Mouse (Mus musculus) midbrain, embryonic 14.5 days (tissue): ENCODE results near the gene Pitpnm3. TPM values are rescaled to one million over a fixed set of nuclear protein-coding genes. Genes with fewer than 3 reads are reported as not detected.

Experiments
- ATAC-seq: fragments of 200-750 bp; cut with Nextera tagmentation; 2 replicates; pipeline ENCODE4 v1.8.0; 2017; ENCODE audit warnings: moderate number of reproducible peaks, moderate library complexity; ENCODE audit not compliant: low FRiP score, low TSS enrichment
- DNase-seq: peaks from one replicate; pipeline ENCODE4 v3.0.0-alpha.2; 2015
- H3K27ac ChIP-seq: fragments of 300-500 bp; sonication (generic); replicated peaks from 2 replicates; pipeline ENCODE4 v1.5.1; 2014; ENCODE audit warnings: mild to moderate bottlenecking, low read depth, low read length, moderate library complexity
- H3K27me3 ChIP-seq: fragments of 300-500 bp; sonication (generic); 2 replicates; pipeline ENCODE4 v1.6.1; 2014; ENCODE audit warnings: low read length, control low read depth, mixed read lengths; ENCODE audit not compliant: control insufficient read depth, insufficient read depth
- H3K36me3 ChIP-seq: fragments of 300-500 bp; sonication (generic); 2 replicates; pipeline ENCODE4 v1.6.1; 2014; ENCODE audit warnings: low read length, control low read depth; ENCODE audit not compliant: control insufficient read depth, insufficient read depth
- H3K4me1 ChIP-seq: fragments of 300-500 bp; sonication (generic); 2 replicates; pipeline ENCODE4 v1.6.1; 2014; ENCODE audit warnings: mild to moderate bottlenecking, antibody characterized with exemption, low read length, control low read depth; ENCODE audit not compliant: control insufficient read depth, insufficient read depth
- H3K4me2 ChIP-seq: fragments of 300-500 bp; sonication (generic); 2 replicates; pipeline ENCODE4 v1.6.1; 2014; ENCODE audit warnings: mild to moderate bottlenecking, low read length, moderate library complexity
- H3K4me3 ChIP-seq: fragments of 300-500 bp; sonication (generic); replicated peaks from 2 replicates; pipeline ENCODE4 v1.5.1; 2014; ENCODE audit warnings: low read depth, low read length
- H3K9ac ChIP-seq: fragments of 300-500 bp; sonication (generic); replicated peaks from 2 replicates; pipeline ENCODE4 v1.6.1; 2014; ENCODE audit warnings: mild to moderate bottlenecking, low read length, moderate library complexity
- H3K9me3 ChIP-seq: fragments of 300-500 bp; sonication (generic); 2 replicates; pipeline ENCODE4 v1.6.1; 2016; ENCODE audit warnings: low read length, control low read depth, mixed read lengths; ENCODE audit not compliant: control insufficient read depth
- WGBS: fragments of 180-500 bp; shearing (Covaris S2); extraction: QIAGEN DNeasy Blood & Tissue Kit; methylation state at CpG from one replicate; pipeline ENCODE4 v1.1.7; 2014; 5-methylcytosine and 5-hydroxymethylcytosine counted together
- polyA plus RNA-seq: library from polyadenylated mRNA; unstranded; fragments of >200 nt; fragmentation: Nextera tagmentation; extraction: Ambion mirVana; gene quantifications from 2 replicates; pipeline ENCODE4 v1.2.1, GENCODE M21; 2014

The Pitpnm3 gene
- polyA plus RNA-seq, 1 experiment from 2014 or later = 4.0 TPM

DNA sequence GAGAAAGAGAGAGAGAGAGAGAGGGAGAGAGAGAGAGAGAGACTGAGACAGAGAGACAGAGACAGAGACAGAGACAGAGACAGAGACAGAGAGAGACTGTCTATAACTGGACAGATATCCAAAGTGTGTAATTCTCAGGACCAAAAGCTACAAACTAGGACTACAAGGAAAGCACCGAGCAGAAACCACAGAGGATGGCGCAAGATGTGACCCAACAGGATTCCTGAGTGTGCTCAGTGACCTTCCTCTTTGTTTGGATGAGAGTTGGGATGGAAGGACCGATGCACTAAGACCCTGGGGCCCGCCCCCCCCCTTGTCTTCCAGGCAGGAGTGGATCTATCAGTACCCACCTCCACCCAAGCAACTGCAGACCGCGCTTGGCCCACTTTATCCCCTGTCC lies 130.0 kb downstream of the Pitpnm3 start:
- no peaks in the 10 kb centered on the region for H3K36me3 ChIP-seq
- no peaks in the 10 kb centered on the region for H3K27me3 ChIP-seq
- H3K27ac ChIP-seq = no peak overlapping the region
- peaks cover 6% of the 10 kb centered on the region; the same call in 1 of the 2 replicates for H3K4me1 ChIP-seq
- H3K4me2 ChIP-seq = no peak overlapping the region
- no peak overlapping the region for H3K9ac ChIP-seq
- no peaks in the 10 kb centered on the region for H3K9me3 ChIP-seq
- DNase-seq (no peak), ATAC-seq (no peak)
- no peak overlapping the region for H3K4me3 ChIP-seq
- WGBS = 91% methylated on average over 6 of the region's 6 CpGs

DNA sequence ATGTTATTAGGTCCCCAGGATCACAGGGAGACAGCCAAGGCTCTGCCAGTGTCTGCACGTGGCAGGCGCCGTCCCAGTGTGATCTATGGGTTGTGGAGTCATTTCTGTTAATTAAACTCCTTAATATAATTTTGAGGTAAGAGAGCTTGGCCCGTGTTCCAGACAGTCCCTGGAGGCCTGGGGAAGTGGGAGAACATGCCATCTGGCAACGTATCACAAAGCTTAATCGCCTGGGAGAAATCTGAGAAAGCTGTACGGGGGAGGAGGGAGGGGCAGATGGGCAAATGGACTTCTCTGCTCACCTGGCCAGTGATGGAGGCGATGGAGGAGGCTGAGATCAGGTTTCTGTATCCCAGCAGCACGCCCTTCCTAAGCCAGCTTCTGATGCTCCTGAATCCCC lies 132.4 kb downstream of the Pitpnm3 start:
- ATAC-seq (no peak), DNase-seq (no peak)
- Histone ChIP-seq H3K9ac (no peak overlapping the region), H3K4me3 (no peak overlapping the region), H3K4me2 (no peak overlapping the region), H3K9me3 (no peaks in the 10 kb centered on the region), H3K36me3 (no peaks in the 10 kb centered on the region), H3K27me3 (no peaks in the 10 kb centered on the region), H3K4me1 (no peaks in the 10 kb centered on the region), H3K27ac (no peak overlapping the region)
- 52% methylated on average over 9 of the region's 9 CpGs for WGBS

DNA sequence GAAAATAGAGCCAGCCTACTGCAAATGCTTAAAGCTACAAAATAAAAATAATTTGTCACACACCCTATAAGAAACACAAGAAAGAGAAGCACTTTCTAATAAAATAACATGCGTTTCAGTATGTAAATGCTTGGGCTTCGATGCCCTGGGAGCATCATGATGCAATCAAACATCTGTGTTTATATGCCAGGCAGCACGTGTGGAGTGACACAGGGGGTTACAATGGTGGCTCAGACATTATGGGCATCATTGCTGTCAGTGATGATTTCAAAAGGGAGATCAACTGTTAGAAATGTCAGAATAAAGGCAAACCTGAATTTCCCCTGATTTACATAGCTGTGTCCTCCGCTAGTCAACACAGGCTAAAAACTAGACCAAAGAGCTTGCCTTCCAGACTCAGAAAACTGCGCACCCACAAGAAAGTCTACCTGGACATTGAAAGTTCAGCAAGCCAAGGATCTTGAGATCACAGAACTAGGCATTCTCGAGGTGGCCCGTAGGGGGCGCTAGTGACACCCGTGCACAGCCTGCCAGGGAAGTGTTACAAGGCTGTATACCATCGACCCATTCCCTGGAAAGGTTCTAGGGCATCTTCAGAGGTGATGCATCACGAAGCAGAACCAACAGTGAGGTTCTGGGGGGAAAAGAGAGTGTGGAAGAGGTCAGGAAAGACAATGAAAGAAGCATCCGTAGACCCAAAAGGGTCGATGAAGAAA lies 133.3 kb downstream of the Pitpnm3 start:
- WGBS = 49% methylated on average over 13 of the region's 13 CpGs
- Histone ChIP-seq H3K4me3 (no peak overlapping the region), H3K9ac (no peak overlapping the region), H3K4me2 (no peak overlapping the region), H3K27ac (no peak overlapping the region), H3K36me3 (no peaks in the 10 kb centered on the region), H3K4me1 (no peaks in the 10 kb centered on the region), H3K27me3 (no peaks in the 10 kb centered on the region), H3K9me3 (no peaks in the 10 kb centered on the region)
- DNase-seq = no peak
- no peak for ATAC-seq

DNA sequence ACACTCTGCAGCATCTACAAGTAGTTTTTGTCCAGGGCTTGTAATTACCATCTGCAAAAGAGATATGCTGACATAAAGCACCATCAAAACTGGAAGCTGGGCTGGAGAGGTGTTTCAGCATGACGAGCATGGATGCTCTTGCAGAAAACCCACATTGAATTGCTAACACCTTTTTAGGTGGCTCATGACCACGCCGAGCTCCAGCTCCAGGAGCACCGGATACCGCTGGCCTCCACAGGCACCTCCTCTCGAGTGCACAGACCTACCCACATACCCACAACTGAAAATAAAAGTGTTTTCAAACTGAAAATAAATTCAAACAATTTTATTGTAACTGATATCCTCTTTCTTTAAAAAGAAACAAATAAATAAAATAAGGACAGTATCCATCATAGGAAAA lies 135.4 kb downstream of the Pitpnm3 start:
- Histone ChIP-seq H3K4me1 (peaks cover 17% of the 10 kb centered on the region), H3K27me3 (no peaks in the 10 kb centered on the region), H3K4me3 (no peak overlapping the region), H3K27ac (no peak overlapping the region), H3K4me2 (no peak overlapping the region), H3K36me3 (no peaks in the 10 kb centered on the region), H3K9me3 (no peaks in the 10 kb centered on the region), H3K9ac (no peak overlapping the region)
- no peak for DNase-seq
- ATAC-seq = no peak
- 90% methylated on average over 6 of the region's 6 CpGs for WGBS

Other genes starting within 250 kb of the Pitpnm3 start
- 0.23 and 0.29 TPM in 2 replicates for gene Aipl1, start 98.3 kb downstream of the Pitpnm3 start, polyA plus RNA-seq
- 26.5 and 39.3 TPM in 2 replicates for gene Pimreg, start 93.7 kb downstream of the Pitpnm3 start, polyA plus RNA-seq
- 0.12 and 0.19 TPM in 2 replicates for gene Gm43951, start 71.1 kb upstream of the Pitpnm3 start, polyA plus RNA-seq
- gene 4933427D14Rik, start 71.7 kb upstream of the Pitpnm3 start, polyA plus RNA-seq = 16.9 and 22.2 TPM in 2 replicates
- 137 and 150 TPM in 2 replicates for gene Txndc17, start 71.8 kb upstream of the Pitpnm3 start, polyA plus RNA-seq
- gene Med31, start 79.8 kb upstream of the Pitpnm3 start, polyA plus RNA-seq = 61.1 and 68.5 TPM in 2 replicates
- gene Slc13a5, start 131.4 kb upstream of the Pitpnm3 start, polyA plus RNA-seq = 1.0 and 2.0 TPM in 2 replicates
- 1.1 and 3.3 TPM in 2 replicates for gene Xaf1, start 165.9 kb upstream of the Pitpnm3 start, polyA plus RNA-seq
- gene Fbxo39, start 178.7 kb upstream of the Pitpnm3 start, polyA plus RNA-seq = not detected in 2 replicates
- gene Tekt1, start 226.7 kb upstream of the Pitpnm3 start, polyA plus RNA-seq = 6.9 and 9.0 TPM in 2 replicates